Mouse (Mus musculus): ENCODE data around the gene Ubqln2. TPM values are rescaled to one million over a fixed set of nuclear protein-coding genes. Genes with fewer than 3 reads are reported as not detected.

Ubqln2 gene
- polyA plus RNA-seq (2015; fragmentation: Nextera tagmentation; extraction: Ambion mirVana) = 19.5 and 22.1 TPM in 2 replicates

- H3K9ac ChIP-seq = peak within 1 kb of the TSS; percentile 52
- peak within 1 kb of the TSS; percentile 94 for H3K27ac ChIP-seq
- WGBS = 20% methylated on average over 30 of the region's 76 CpGs
- H3K9me3 ChIP-seq = no peaks in the 10 kb centered on the region
- no peaks in the 10 kb centered on the region for H3K27me3 ChIP-seq (replicated peaks)
- peak within 1 kb of the TSS; percentile 65 for H3K4me2 ChIP-seq
- peak; percentile 94 for ATAC-seq (ENCODE audit: insufficient read depth, low FRiP score, low read depth)
- no peaks in the 10 kb centered on the region for H3K4me1 ChIP-seq
- no peaks in the 10 kb centered on the region for H3K36me3 ChIP-seq
- peak within 1 kb of the TSS; percentile 58 for H3K4me3 ChIP-seq (replicated peaks)
These were observed at the start of gene Ubqln2 for GRCm38 (mm10) chrX:153497688-153498516. Ubqln2 (plus strand) TSS chrX:153498227.

GRCm38 (mm10) chrX:153451946-153452345 lies 46.1 kb upstream of the Ubqln2 start:
- no peak overlapping the region for H3K27ac ChIP-seq
- no peak overlapping the region for H3K9ac ChIP-seq
- no peak for ATAC-seq (ENCODE audit: insufficient read depth, low FRiP score, low read depth)
- H3K9me3 ChIP-seq = no peaks in the 10 kb centered on the region
- WGBS = 48% methylated on average over 5 of the region's 5 CpGs
- H3K4me1 ChIP-seq = no peaks in the 10 kb centered on the region
- H3K36me3 ChIP-seq = no peaks in the 10 kb centered on the region
- no peak overlapping the region for H3K4me2 ChIP-seq
- H3K4me3 ChIP-seq (replicated peaks) = no peak overlapping the region
- no peaks in the 10 kb centered on the region for H3K27me3 ChIP-seq (replicated peaks)

- no peaks in the 10 kb centered on the region for H3K4me1 ChIP-seq
- WGBS = 66% methylated on average over 8 of the region's 8 CpGs
- H3K27me3 ChIP-seq (replicated peaks) = no peaks in the 10 kb centered on the region
- no peaks in the 10 kb centered on the region for H3K9me3 ChIP-seq
- no peak for ATAC-seq (ENCODE audit: insufficient read depth, low FRiP score, low read depth)
- H3K9ac ChIP-seq = no peak overlapping the region
- no peak overlapping the region for H3K27ac ChIP-seq
- no peaks in the 10 kb centered on the region for H3K36me3 ChIP-seq
- H3K4me2 ChIP-seq = no peak overlapping the region
- no peak overlapping the region for H3K4me3 ChIP-seq (replicated peaks)
These were observed 21.2 kb upstream of the Ubqln2 start for GRCm38 (mm10) chrX:153476760-153477248.

DNA sequence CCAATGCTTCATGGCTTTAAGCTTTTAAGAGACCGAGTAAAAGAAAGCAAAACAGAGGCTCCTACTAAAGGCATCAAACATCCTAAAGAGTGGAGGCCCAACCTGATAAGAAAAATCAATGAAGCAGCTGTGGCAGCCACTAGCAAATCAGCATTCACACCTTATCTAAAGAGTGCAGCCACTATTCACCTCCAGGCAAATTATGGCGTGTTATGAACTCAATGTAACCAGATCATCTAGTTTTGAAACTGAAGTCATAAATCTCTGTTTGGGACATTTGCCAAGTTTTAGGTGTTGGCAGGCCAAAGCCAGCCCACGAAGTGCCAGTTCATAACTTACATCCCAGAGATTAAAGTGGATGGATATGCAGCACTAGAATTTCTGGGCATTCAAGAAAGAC lies 5.7 kb upstream of the Ubqln2 start:
- Histone ChIP-seq H3K4me1 (no peaks in the 10 kb centered on the region), H3K27ac (no peak overlapping the region), H3K4me2 (no peak overlapping the region), H3K9me3 (no peaks in the 10 kb centered on the region), H3K4me3 (replicated peaks) (no peak overlapping the region), H3K27me3 (replicated peaks) (no peaks in the 10 kb centered on the region), H3K36me3 (no peaks in the 10 kb centered on the region), H3K9ac (no peak overlapping the region)
- ATAC-seq (ENCODE audit: insufficient read depth, low FRiP score, low read depth) = peak; percentile 58; the same call in 1 of the 2 replicates
- WGBS = 47% methylated on average over 3 of the region's 3 CpGs

GRCm38 (mm10) chrX:153498665-153499293 lies 752 bp downstream of the Ubqln2 start:
- Histone ChIP-seq H3K9me3 (no peaks in the 10 kb centered on the region), H3K27ac (peak overlapping the region; percentile 94), H3K4me1 (no peaks in the 10 kb centered on the region), H3K4me2 (peak overlapping the region; percentile 65), H3K36me3 (no peaks in the 10 kb centered on the region), H3K9ac (peak overlapping the region; percentile 52), H3K4me3 (replicated peaks) (peak overlapping the region; percentile 58), H3K27me3 (replicated peaks) (no peaks in the 10 kb centered on the region)
- WGBS = 27% methylated on average over 30 of the region's 30 CpGs
- ATAC-seq (ENCODE audit: insufficient read depth, low FRiP score, low read depth) = no peak

DNA sequence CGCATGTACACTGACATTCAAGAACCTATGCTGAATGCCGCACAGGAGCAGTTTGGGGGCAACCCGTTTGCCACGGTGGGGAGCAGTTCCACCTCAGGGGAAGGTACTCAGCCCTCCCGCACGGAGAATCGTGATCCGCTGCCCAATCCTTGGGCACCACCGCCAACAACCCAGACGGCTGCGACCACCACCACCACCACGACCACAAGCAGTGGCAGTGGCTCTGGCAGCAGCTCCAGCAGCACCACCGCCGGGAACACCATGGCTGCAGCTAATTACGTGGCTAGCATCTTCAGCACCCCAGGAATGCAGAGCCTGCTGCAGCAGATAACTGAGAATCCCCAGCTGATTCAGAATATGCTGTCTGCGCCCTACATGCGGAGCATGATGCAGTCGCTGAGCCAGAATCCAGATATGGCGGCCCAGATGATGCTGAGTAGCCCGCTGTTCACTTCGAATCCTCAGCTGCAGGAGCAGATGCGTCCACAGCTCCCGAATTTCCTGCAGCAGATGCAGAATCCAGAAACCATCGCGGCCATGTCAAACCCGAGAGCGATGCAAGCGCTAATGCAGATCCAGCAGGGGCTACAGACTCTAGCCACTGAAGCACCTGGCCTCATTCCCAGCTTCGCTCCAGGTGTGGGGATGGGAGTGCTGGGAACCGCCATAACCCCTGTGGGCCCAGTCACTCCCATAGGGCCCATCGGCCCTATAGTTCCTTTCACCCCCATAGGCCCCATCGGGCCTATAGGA lies 1.4 kb downstream of the Ubqln2 start:
- ATAC-seq (ENCODE audit: insufficient read depth, low FRiP score, low read depth) = no peak

GRCm38 (mm10) chrX:153500047-153500345 lies 2.0 kb downstream of the Ubqln2 start:
- Histone ChIP-seq H3K36me3 (no peaks in the 10 kb centered on the region), H3K9me3 (no peaks in the 10 kb centered on the region), H3K27me3 (replicated peaks) (no peaks in the 10 kb centered on the region), H3K9ac (peak overlapping the region; percentile 25; the same call in 1 of the 2 replicates), H3K27ac (no peak overlapping the region), H3K4me1 (no peaks in the 10 kb centered on the region), H3K4me2 (peak overlapping the region; percentile 65), H3K4me3 (replicated peaks) (peak overlapping the region; percentile 58)
- WGBS = 26% methylated on average over 12 of the region's 12 CpGs
- ATAC-seq (ENCODE audit: insufficient read depth, low FRiP score, low read depth) = no peak

More for the DNA sequence above, 1.4 kb downstream of the Ubqln2 start:
- Histone ChIP-seq H3K4me3 (replicated peaks) (peak overlapping the region; percentile 58), H3K4me1 (no peaks in the 10 kb centered on the region), H3K36me3 (no peaks in the 10 kb centered on the region), H3K27ac (no peak overlapping the region), H3K27me3 (replicated peaks) (no peaks in the 10 kb centered on the region), H3K9me3 (no peaks in the 10 kb centered on the region), H3K9ac (peak overlapping the region; percentile 25; the same call in 1 of the 2 replicates), H3K4me2 (peak overlapping the region; percentile 65)
- WGBS = 32% methylated on average over 32 of the region's 32 CpGs

GRCm38 (mm10) chrX:153505954-153506353 lies 7.9 kb downstream of the Ubqln2 start:
- Histone ChIP-seq H3K27ac (no peak overlapping the region), H3K4me2 (no peak overlapping the region), H3K4me3 (replicated peaks) (no peak overlapping the region), H3K36me3 (no peaks in the 10 kb centered on the region), H3K27me3 (replicated peaks) (no peaks in the 10 kb centered on the region), H3K9me3 (no peaks in the 10 kb centered on the region), H3K4me1 (no peaks in the 10 kb centered on the region), H3K9ac (no peak overlapping the region)
- WGBS = 43% methylated on average over 9 of the region's 9 CpGs
- no peak for ATAC-seq (ENCODE audit: insufficient read depth, low FRiP score, low read depth)

DNA sequence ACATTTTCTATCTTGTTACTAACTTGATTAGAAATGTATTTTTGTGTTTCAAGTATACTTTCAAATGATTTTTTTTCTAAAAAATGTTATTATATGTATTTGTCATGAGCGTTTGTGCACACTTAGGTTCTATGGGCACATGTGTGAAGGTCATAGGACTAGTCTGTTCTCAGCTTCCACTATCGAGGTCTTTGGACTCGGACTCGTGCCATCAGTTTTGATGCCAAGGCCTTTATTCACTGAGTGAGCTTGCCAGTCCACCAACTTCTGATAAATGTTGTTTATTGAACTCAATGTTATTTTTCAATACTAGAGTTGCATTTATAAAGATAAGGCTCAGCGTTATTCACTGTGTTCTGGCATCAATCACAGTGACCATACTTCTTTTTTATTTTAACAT lies 17.5 kb downstream of the Ubqln2 start:
- no peak for ATAC-seq (ENCODE audit: insufficient read depth, low FRiP score, low read depth)
- 80% methylated on average over 5 of the region's 5 CpGs for WGBS

DNA sequence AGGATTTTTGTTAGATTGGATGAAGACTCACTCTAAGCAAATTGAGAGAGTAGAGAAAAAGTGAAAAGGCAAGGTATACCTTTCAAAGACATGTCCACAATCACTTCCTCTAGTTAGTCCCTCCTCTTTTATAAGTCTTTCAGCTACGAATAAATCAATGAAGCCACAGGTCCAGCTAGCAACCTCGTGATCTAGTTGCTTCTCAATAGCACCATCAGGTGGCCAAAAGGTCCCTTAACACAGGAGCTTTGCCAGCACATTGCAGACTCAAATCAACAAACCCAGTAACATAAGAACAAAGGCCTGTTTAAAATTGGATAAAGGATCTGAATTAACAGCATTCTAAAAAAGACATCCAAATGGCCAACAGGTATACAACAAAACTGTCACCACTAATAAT lies 30.4 kb downstream of the Ubqln2 start:
- ATAC-seq (ENCODE audit: insufficient read depth, low FRiP score, low read depth) = no peak
- Histone ChIP-seq H3K4me1 (no peaks in the 10 kb centered on the region), H3K36me3 (no peaks in the 10 kb centered on the region), H3K4me3 (replicated peaks) (no peak overlapping the region), H3K4me2 (no peak overlapping the region), H3K27ac (no peak overlapping the region), H3K27me3 (replicated peaks) (no peaks in the 10 kb centered on the region), H3K9ac (no peak overlapping the region), H3K9me3 (no peaks in the 10 kb centered on the region)
- WGBS = 16% methylated on average over 2 of the region's 2 CpGs

More for the DNA sequence above, 17.5 kb downstream of the Ubqln2 start:
- H3K4me1 ChIP-seq = no peaks in the 10 kb centered on the region
- no peak overlapping the region for H3K27ac ChIP-seq
- no peak overlapping the region for H3K9ac ChIP-seq
- H3K36me3 ChIP-seq = no peaks in the 10 kb centered on the region
- H3K27me3 ChIP-seq (replicated peaks) = no peaks in the 10 kb centered on the region
- no peak overlapping the region for H3K4me2 ChIP-seq
- H3K4me3 ChIP-seq (replicated peaks) = no peak overlapping the region
- H3K9me3 ChIP-seq = no peaks in the 10 kb centered on the region
